Mouse (Mus musculus): Measurements from ENCODE around the gene Lrrc72.

Gene Lrrc72

DNA sequence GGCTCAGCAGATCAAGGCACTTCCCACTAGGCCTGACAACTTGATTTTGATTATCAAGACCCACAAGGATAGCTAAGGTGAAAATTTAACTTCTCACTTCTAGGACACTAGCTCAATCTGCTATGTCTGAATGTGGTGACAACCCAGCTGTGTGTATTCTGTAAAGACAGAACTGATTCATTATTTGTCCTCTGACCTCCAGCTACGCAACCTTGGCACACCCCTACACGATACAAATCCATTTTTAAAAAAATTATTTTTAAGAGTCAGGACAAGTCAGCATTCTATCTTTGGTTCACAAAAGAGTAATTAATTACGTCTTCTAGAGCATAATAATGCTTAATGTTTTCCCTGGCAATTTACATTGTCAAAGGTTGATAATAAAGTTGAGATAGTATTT is 63.6 kb downstream of the Lrrc72 start:
- DNase-seq (ENCODE audit: low spot score) = no peak

DNA sequence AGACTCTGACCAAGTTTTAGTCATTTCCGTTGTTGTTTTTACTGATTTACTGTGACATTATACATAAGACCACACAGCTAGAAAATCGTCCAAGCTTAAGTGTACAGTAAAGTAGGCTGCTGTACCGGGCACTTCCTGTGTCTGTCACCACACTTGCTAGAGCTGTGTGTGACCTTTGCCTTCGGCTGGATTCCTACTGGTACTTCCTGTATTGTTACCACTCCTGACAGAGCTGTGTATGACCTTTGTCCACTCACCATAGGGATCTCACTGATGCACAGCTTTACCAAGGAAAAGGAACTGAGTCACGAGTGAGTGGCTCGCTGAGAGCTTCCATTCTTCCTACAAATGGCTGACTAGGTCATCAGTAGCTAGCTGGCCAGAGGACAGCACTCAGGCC is 66.1 kb downstream of the Lrrc72 start:
- DNase-seq (ENCODE audit: low spot score) = no peak

DNA sequence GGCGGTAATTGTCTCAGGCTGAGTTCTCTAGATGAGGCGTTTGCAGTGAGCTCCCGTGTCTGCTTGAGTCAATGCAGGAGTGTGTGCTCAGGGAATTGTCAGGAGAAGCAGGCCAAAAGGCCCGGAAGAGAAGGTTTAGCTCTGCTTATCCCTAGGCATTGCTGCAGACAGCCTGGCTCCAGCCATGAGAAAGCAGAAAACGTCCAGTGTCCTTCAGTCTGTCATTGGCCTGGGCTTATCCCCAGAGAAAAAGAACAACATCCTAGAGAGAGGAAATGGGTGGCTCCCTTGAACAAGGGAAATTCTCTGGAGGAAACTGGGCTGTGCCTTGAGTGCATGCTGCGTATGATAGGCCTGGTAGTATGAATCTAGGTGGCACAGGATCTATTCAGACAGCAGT is 70.6 kb downstream of the Lrrc72 start:
- DNase-seq (ENCODE audit: low spot score) = no peak

DNA sequence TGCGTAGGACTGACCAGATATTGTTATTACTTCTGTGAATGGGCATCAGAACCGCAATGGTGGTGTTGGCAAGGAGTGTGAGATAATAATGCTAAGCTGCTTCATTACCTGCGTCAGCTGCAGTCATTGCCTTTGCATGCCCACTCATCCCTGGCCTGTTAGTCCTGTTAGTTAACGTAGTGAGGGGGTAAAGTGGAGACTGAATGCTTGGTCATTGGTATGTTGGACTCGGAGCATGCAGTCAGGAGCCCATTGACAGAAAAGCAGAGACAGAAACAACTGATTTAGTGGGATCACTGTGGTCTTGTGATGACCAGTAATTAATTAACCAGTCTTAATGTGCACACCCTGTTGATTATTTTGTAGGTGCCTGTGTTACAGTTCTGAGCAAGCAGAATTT is 76.0 kb downstream of the Lrrc72 start:
- no peak for DNase-seq (ENCODE audit: low spot score)

DNA sequence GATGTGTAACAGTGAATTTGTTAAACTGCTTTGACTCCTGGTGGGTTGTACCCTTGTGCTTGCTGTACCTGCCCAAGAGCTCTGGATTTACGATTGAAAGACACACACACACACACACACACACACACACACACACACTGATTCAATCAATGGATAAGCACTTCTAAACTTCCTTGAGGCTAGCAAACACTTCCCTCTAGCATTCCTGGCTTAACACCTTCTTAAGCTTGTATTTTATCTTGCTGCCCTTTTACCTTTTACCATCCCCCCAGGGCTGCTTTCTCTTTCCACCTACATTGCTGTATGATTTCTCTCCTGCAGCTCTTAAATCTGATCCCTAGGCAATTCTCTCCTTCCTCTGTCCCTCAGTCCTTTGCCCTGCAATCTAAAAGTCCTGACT is 87.9 kb downstream of the Lrrc72 start:
- no peak for DNase-seq (ENCODE audit: low spot score)

DNA sequence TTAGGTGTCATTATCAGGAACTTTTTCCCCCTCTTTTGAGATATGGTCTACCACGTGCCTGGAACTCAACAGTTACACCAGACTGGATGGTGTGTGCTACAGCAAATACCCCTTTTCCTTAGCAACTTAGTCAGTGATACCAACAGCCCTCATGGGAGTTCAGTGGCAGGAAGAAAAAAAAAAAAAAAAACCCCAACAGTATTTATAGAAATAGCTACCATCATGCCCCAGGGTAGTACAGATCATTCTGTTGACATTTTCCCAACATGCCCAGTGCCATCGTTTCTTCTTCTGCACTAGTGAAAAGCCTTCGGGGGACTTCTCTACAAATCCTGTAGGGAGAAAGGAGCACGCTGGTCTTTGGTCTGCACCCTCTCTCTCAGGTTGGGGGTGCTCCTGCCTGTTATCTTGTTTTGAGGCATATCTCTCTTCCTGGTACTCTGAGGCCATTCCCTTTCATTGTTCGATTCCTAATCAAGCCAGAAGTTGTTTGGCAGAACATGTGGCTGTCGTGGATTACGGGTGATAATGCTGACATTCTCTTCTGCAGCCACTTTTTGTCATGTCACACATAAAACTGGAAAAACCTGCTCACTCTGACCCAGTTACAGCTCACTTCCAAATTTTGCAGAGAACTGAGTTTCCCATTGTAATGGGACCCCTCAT is 88.9 kb downstream of the Lrrc72 start:
- DNase-seq (ENCODE audit: low spot score) = no peak
